Mouse (Mus musculus) heart, postnatal 10 days (tissue): ENCODE data around the gene Plin4. TPM values are rescaled to one million over a fixed set of nuclear protein-coding genes. Genes with fewer than 3 reads are reported as not detected.
"Not testable (repeated sequence)": the region's sequence is repeated elsewhere in the genome, so short reads cannot be mapped to it uniquely, and the experiment has no call there.

ENCODE experiments used
- DNase-seq, 2 experiments: peaks; one replicate each; pipeline ENCODE4 v3.0.0; 2021
- intact Hi-C: fragments of 180-260 bp; cut with DNase I; formaldehyde crosslinking; loops from one replicate; pipeline ENCODE4 v1.15.1; 2025
- total RNA-seq, 2 experiments: library from RNA; stranded (reverse); gene quantifications; 2 replicates each; pipeline ENCODE4 v1.2.3; 2021

Gene Plin4
- total RNA-seq, 2 experiments from 2014 or later, result 80.9 to 155 TPM

GRCm38 (mm10) chr17:56131136-56131535 is 21.5 kb upstream of the Plin4 start:
- intact Hi-C loops, result loop anchor here (5.0 kb wide), 1 partner anchor 221 kb away; no protein-coding TSS in a partner anchor

GRCm38 (mm10) chr17:56128246-56128645 is 18.6 kb upstream of the Plin4 start:
- no peak for DNase-seq
- intact Hi-C loops, result no loop called here

More at GRCm38 (mm10) chr17:56131136-56131535, 21.5 kb upstream of the Plin4 start:
- no peak for DNase-seq

GRCm38 (mm10) chr17:56126175-56126574 is 16.6 kb upstream of the Plin4 start:
- DNase-seq, result no peak
- intact Hi-C loops, result no loop called here

GRCm38 (mm10) chr17:56125276-56125630 is 15.7 kb upstream of the Plin4 start:
- DNase-seq, result no peak
- intact Hi-C loops, result no loop called here

GRCm38 (mm10) chr17:56124377-56125275 is 15.0 kb upstream of the Plin4 start:
- DNase-seq, result peak; percentile 73 to 80
- intact Hi-C loops, result no loop called here

GRCm38 (mm10) chr17:56123681-56124340 is 14.2 kb upstream of the Plin4 start:
- no peak for DNase-seq

GRCm38 (mm10) chr17:56123161-56123560 is 13.6 kb upstream of the Plin4 start:
- no peak for DNase-seq

More at GRCm38 (mm10) chr17:56123681-56124340, 14.2 kb upstream of the Plin4 start:
- intact Hi-C loops, result no loop called here

GRCm38 (mm10) chr17:56121826-56122225 is 12.2 kb upstream of the Plin4 start, which contains the start of gene Lrg1:
Gene Lrg1 (minus strand): TSS chr17:56122001.
- intact Hi-C loops, result no loop called here

More at GRCm38 (mm10) chr17:56123161-56123560, 13.6 kb upstream of the Plin4 start:
- intact Hi-C loops, result no loop called here

GRCm38 (mm10) chr17:56119981-56120880 is 10.6 kb upstream of the Plin4 start:
- DNase-seq, result peak; percentile 85 to 86
- intact Hi-C loops, result no loop called here

More at GRCm38 (mm10) chr17:56121826-56122225, 12.2 kb upstream of the Plin4 start, which contains the start of gene Lrg1:
- no peak for DNase-seq

- DNase-seq, result no peak
- intact Hi-C loops, result no loop called here
These were observed 9.8 kb upstream of the Plin4 start for GRCm38 (mm10) chr17:56119431-56119830.

GRCm38 (mm10) chr17:56117251-56117710 is 7.7 kb upstream of the Plin4 start, which contains the start of gene Plin5:
Gene Plin5 (minus strand): TSS chr17:56117596.
- DNase-seq, result peak; percentile 87 to 90
- intact Hi-C loops, result no loop called here

GRCm38 (mm10) chr17:56116193-56116592 is 6.6 kb upstream of the Plin4 start:
- intact Hi-C loops, result no loop called here
- no peak for DNase-seq

- DNase-seq, result no peak
- intact Hi-C loops, result no loop called here
These were observed 3.1 kb upstream of the Plin4 start for GRCm38 (mm10) chr17:56112743-56113142.

- intact Hi-C loops, result no loop called here
- peak; percentile 70 to 85 for DNase-seq
These were observed 2.3 kb upstream of the Plin4 start for GRCm38 (mm10) chr17:56111864-56112263.

GRCm38 (mm10) chr17:56111021-56111420 is 1.4 kb upstream of the Plin4 start:
- DNase-seq, result no peak
- intact Hi-C loops, result no loop called here

- intact Hi-C loops, result no loop called here
- peak; percentile 82 to 84 for DNase-seq
These were observed 968 bp upstream of the Plin4 start for GRCm38 (mm10) chr17:56110571-56110970.

GRCm38 (mm10) chr17:56108334-56109044 is 1.1 kb downstream of the Plin4 start:
- DNase-seq, result peak; percentile 87 to 92
- intact Hi-C loops, result no loop called here

GRCm38 (mm10) chr17:56107736-56108135 is 1.9 kb downstream of the Plin4 start:
- DNase-seq, result no peak
- intact Hi-C loops, result no loop called here

GRCm38 (mm10) chr17:56106981-56107380 is 2.6 kb downstream of the Plin4 start:
- intact Hi-C loops, result no loop called here
- DNase-seq, result no peak

- intact Hi-C loops, DNase-seq: not testable (repeated sequence)
These were observed 3.2 kb downstream of the Plin4 start for GRCm38 (mm10) chr17:56106436-56106835.
